Mouse (Mus musculus): Measurements from ENCODE around the gene Ano6. TPM values are rescaled to one million over a fixed set of nuclear protein-coding genes. Genes with fewer than 3 reads are reported as not detected.

The Ano6 gene
- polyA plus RNA-seq, 1 experiment from 2014 or later: 23.9 TPM

DNA sequence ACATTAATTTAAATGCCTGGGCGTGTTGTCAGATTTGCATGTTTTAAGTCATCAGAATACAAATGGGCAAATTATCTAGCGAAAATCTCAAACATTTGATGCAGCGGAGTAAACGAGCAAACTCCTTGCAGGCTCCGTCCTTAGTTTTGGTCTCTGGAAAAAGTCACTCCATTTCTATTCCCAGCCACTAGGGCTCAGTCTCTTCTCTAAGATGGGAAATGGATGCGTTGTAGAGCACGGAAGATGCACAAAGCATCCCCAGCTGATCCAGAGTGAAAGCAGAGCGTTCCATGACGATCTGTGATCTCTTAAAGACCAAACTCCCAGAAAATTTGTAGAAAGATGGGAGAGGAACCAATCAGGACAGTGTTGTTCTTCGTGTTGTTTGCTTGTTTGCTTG, 230.9 kb downstream of the Ano6 start:
- H3K9ac ChIP-seq (ENCODE audit: low read depth, low read length): no peak overlapping the region
- no peak for ATAC-seq
- no peak overlapping the region for H3K4me3 ChIP-seq (ENCODE audit: low read depth, low read length)
- H3K4me2 ChIP-seq (replicated peaks; ENCODE audit: low read depth): no peak overlapping the region
- H3K36me3 ChIP-seq (ENCODE audit: control insufficient read depth, insufficient read depth): no peaks in the 10 kb centered on the region
- WGBS: 59% methylated on average over 10 of the region's 10 CpGs
- no peaks in the 10 kb centered on the region for H3K9me3 ChIP-seq (ENCODE audit: control insufficient read depth)
- H3K27me3 ChIP-seq (replicated peaks; ENCODE audit: control insufficient read depth, insufficient read depth, low read length): no peaks in the 10 kb centered on the region
- H3K27ac ChIP-seq (ENCODE audit: low read depth, low read length): no peak overlapping the region
- no peaks in the 10 kb centered on the region for H3K4me1 ChIP-seq (replicated peaks; ENCODE audit: control insufficient read depth, insufficient read depth, low read length)
- TF ChIP-seq CTCF (IDR thresholded peaks at IDR 0.05; ENCODE audit: low read depth): peak; percentile 64

Small RNA genes within 50 kb of the gene (microRNA-seq; reads per million reads assigned to microRNA genes)
- not detected for gene Gm25070

Other genes starting within 250 kb of the Ano6 start
- not detected in 2 replicates for gene Dbx2, start 134.9 kb upstream of the Ano6 start, polyA plus RNA-seq (2015; fragmentation: Nextera tagmentation; extraction: Ambion mirVana)

Measured in intestine, postnatal 0 days (tissue).